Mouse (Mus musculus): ENCODE measurements around the gene Ric8b.

DNA sequence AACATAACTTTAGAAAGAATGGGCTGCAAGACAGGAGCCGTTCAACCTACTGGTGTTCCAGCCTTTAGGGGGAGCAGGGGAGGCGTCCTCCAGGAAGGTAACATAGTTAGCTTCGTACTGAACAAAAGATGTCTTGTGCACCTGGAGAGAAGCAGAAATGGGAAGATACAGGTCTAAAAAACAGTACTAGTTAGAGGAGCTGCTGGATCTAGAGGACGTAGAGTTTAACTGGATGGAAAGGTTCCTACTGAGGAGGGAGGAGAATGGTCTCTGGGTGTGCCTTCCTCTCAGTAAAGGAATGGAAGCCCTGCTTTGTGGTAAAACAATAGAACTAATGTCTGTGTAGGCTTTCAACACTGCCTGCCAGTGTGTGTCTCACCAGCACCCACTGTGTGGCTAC is 70.2 kb downstream of the Ric8b start:
- TF ChIP-seq EP300 (IDR thresholded peaks at IDR 0.05; ENCODE audit: insufficient read depth, low read depth, low read length) (no peak), POLR2A (IDR thresholded peaks at IDR 0.05; ENCODE audit: insufficient read depth, low read depth, low read length) (no peak), CTCF (IDR thresholded peaks at IDR 0.05) (peak; percentile 39)

Measured in heart, adult 2 months (tissue).